Mouse (Mus musculus) limb, embryonic 14.5 days (tissue): Measurements from ENCODE around the gene Rfx8. TPM values are rescaled to one million over a fixed set of nuclear protein-coding genes. Genes with fewer than 3 reads are reported as not detected.

Source experiments
- ATAC-seq: fragments of 200-750 bp; cut with Nextera tagmentation; 2 replicates; pipeline ENCODE4 v1.8.0; 2017; ENCODE audit warnings: low read depth, moderate number of reproducible peaks, moderate TSS enrichment; ENCODE audit not compliant: low FRiP score
- DNase-seq: peaks from one replicate; pipeline ENCODE4 v3.0.0-alpha.2; 2015; ENCODE audit warnings: low spot score
- H3K27ac ChIP-seq: fragments of 300-500 bp; sonication (generic); replicated peaks from 2 replicates; pipeline ENCODE4 v1.5.1; 2014; ENCODE audit warnings: low read depth, mild to moderate bottlenecking, low read length, moderate library complexity, mixed read lengths
- H3K27me3 ChIP-seq: fragments of 300-500 bp; sonication (generic); 2 replicates; pipeline ENCODE4 v1.6.1; 2014; ENCODE audit warnings: low read length, mixed read lengths; ENCODE audit not compliant: control insufficient read depth, insufficient read depth
- H3K36me3 ChIP-seq: fragments of 300-500 bp; sonication (generic); 2 replicates; pipeline ENCODE4 v1.6.1; 2014; ENCODE audit warnings: mild to moderate bottlenecking, low read length, moderate library complexity, mixed read lengths; ENCODE audit not compliant: control insufficient read depth, insufficient read depth
- H3K4me1 ChIP-seq: fragments of 300-500 bp; sonication (generic); 2 replicates; pipeline ENCODE4 v1.6.1; 2014; ENCODE audit warnings: antibody characterized with exemption, low read length, mixed read lengths; ENCODE audit not compliant: control insufficient read depth, insufficient read depth
- H3K4me2 ChIP-seq: fragments of 300-500 bp; sonication (generic); replicated peaks from 2 replicates; pipeline ENCODE4 v1.6.1; 2014; ENCODE audit warnings: low read depth, mild to moderate bottlenecking, low read length, moderate library complexity; ENCODE audit not compliant: severe bottlenecking
- H3K4me3 ChIP-seq: fragments of 300-500 bp; sonication (generic); replicated peaks from 2 replicates; pipeline ENCODE4 v1.5.1; 2014; ENCODE audit warnings: low read length
- H3K9ac ChIP-seq: fragments of 300-500 bp; sonication (generic); 2 replicates; pipeline ENCODE4 v1.6.1; 2014; ENCODE audit warnings: mild to moderate bottlenecking, low read depth, low read length, moderate library complexity; ENCODE audit not compliant: severe bottlenecking
- H3K9me3 ChIP-seq: fragments of 300-500 bp; sonication (generic); 2 replicates; pipeline ENCODE4 v1.6.1; 2016; ENCODE audit warnings: low read length; ENCODE audit not compliant: control insufficient read depth
- POLR2A ChIP-seq: fragments of 200-500 bp; IDR thresholded peaks from 2 replicates; pipeline ENCODE4 v1.8.0; 2012; ENCODE audit warnings: inconsistent platforms, mild to moderate bottlenecking, moderate library complexity, borderline replicate concordance; ENCODE audit not compliant: insufficient read depth, insufficient read length; ENCODE audit errors: extremely low read depth
- WGBS: fragments of 180-500 bp; shearing (Covaris S2); extraction: QIAGEN DNeasy Blood & Tissue Kit; methylation state at CpG from one replicate; pipeline ENCODE4 v1.1.7; 2014; 5-methylcytosine and 5-hydroxymethylcytosine counted together
- polyA plus RNA-seq, 2 experiments: library from polyadenylated mRNA; depleted of rRNA in 1 of 2; stranded (reverse) in 1 of 2; unstranded in 1 of 2; fragments of >200 nt; fragmentation: Nextera tagmentation in 1 of 2; extraction: Ambion mirVana in 1 of 2; gene quantifications; 2 replicates each; pipeline versions ENCODE4 v1.2.1 to v1.2.3; 2012 to 2014

Gene Rfx8
- polyA plus RNA-seq, 2 experiments: 0.59 to 1.2 TPM

GRCm38 (mm10) chr1:39761211-39762024 lies 40.6 kb upstream of the Rfx8 start:
- peak; percentile 51; the same call in 1 of the 2 replicates for ATAC-seq
- WGBS: 7% methylated on average over 22 of the region's 22 CpGs
- peak; percentile 69 for DNase-seq
- no peaks in the 10 kb centered on the region for H3K9me3 ChIP-seq
- peak overlapping the region; percentile 38 for H3K4me2 ChIP-seq
- peaks cover 29% of the 10 kb centered on the region for H3K4me1 ChIP-seq
- no peaks in the 10 kb centered on the region for H3K36me3 ChIP-seq
- peak overlapping the region; percentile 70 for H3K27ac ChIP-seq
- no peak for TF ChIP-seq POLR2A
- no peaks in the 10 kb centered on the region for H3K27me3 ChIP-seq
- no peak overlapping the region for H3K4me3 ChIP-seq
- peak overlapping the region; percentile 28; the same call in 1 of the 2 replicates for H3K9ac ChIP-seq

DNA sequence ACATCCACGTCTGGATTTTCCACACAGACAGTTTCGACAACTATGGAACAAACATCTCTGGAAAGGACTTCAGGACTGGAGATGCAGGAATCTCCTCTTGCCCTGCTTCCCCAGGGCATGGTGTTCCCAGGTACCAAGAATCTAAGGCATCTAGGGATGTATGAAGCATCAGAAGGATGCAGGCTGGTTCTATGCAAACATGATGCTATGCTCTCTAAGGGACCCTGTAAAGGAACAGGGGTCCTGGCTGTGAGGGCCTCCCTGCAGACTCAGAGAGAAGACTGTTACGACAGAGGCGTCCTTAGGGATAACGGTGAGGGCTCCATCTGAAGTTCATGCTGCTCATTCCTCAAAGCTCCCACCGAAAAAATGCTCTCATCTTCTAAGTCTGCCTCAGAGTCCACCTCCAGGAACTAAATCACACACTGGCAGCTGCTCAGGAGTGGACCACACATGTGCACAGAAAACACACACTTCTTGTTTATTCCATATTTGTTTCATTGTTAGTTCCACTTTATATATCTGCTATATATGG lies 39.5 kb upstream of the Rfx8 start:
- TF ChIP-seq POLR2A: no peak
- ATAC-seq (no peak), DNase-seq (no peak)
- no peak overlapping the region for H3K9ac ChIP-seq
- no peak overlapping the region for H3K4me2 ChIP-seq
- H3K4me1 ChIP-seq: peaks cover 29% of the 10 kb centered on the region
- no peaks in the 10 kb centered on the region for H3K9me3 ChIP-seq
- 53% methylated on average over 6 of the region's 6 CpGs for WGBS
- no peaks in the 10 kb centered on the region for H3K27me3 ChIP-seq
- no peak overlapping the region for H3K4me3 ChIP-seq
- H3K36me3 ChIP-seq: no peaks in the 10 kb centered on the region
- H3K27ac ChIP-seq: no peak overlapping the region

GRCm38 (mm10) chr1:39759231-39760175 lies 38.7 kb upstream of the Rfx8 start:
- no peak for TF ChIP-seq POLR2A
- H3K4me1 ChIP-seq: peaks cover 29% of the 10 kb centered on the region
- H3K9ac ChIP-seq: no peak overlapping the region
- ATAC-seq (no peak), DNase-seq (no peak)
- WGBS: 40% methylated on average over 9 of the region's 9 CpGs
- no peak overlapping the region for H3K27ac ChIP-seq
- no peak overlapping the region for H3K4me2 ChIP-seq
- no peaks in the 10 kb centered on the region for H3K27me3 ChIP-seq
- H3K9me3 ChIP-seq: no peaks in the 10 kb centered on the region
- H3K36me3 ChIP-seq: no peaks in the 10 kb centered on the region
- H3K4me3 ChIP-seq: no peak overlapping the region

DNA sequence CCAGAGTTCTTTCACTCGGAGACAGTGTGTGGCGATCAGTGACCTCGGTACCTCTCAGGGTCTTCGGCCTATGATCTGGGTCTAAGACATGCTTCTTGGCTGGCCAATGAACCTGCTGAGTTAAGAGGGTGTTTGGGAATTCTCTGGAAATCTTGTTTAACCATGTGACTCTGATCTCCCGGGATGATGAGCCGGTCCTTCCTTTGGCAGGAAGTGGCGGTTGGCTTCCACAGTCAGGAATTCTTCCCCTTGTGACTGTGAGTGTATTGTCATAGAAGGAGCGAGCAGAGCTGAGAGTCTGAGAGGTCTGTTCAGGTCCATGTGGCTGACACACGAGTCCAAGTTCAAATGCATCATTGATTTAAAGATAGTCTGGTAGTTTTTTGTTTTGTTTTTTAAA lies 37.4 kb upstream of the Rfx8 start:
- DNase-seq: no peak

GRCm38 (mm10) chr1:39756952-39757351 lies 36.2 kb upstream of the Rfx8 start:
- no peak overlapping the region for H3K4me3 ChIP-seq
- H3K9me3 ChIP-seq: no peaks in the 10 kb centered on the region
- no peaks in the 10 kb centered on the region for H3K36me3 ChIP-seq
- no peak for DNase-seq
- no peak overlapping the region for H3K27ac ChIP-seq
- H3K27me3 ChIP-seq: no peaks in the 10 kb centered on the region
- WGBS: 61% methylated on average over 11 of the region's 11 CpGs
- TF ChIP-seq POLR2A: no peak
- no peak overlapping the region for H3K9ac ChIP-seq
- ATAC-seq: no peak
- H3K4me1 ChIP-seq: peaks cover 21% of the 10 kb centered on the region
- H3K4me2 ChIP-seq: no peak overlapping the region

More for the DNA sequence above, 37.4 kb upstream of the Rfx8 start:
- ATAC-seq: no peak
- 75% methylated on average over 9 of the region's 9 CpGs for WGBS
- no peaks in the 10 kb centered on the region for H3K27me3 ChIP-seq
- no peak overlapping the region for H3K4me2 ChIP-seq
- H3K27ac ChIP-seq: no peak overlapping the region
- no peaks in the 10 kb centered on the region for H3K9me3 ChIP-seq
- H3K4me3 ChIP-seq: no peak overlapping the region
- no peaks in the 10 kb centered on the region for H3K36me3 ChIP-seq
- H3K4me1 ChIP-seq: peaks cover 29% of the 10 kb centered on the region
- TF ChIP-seq POLR2A: no peak
- no peak overlapping the region for H3K9ac ChIP-seq
